Comparison of ENCODE assay signal across 8 mouse cellular contexts in the genomic region with DNA sequence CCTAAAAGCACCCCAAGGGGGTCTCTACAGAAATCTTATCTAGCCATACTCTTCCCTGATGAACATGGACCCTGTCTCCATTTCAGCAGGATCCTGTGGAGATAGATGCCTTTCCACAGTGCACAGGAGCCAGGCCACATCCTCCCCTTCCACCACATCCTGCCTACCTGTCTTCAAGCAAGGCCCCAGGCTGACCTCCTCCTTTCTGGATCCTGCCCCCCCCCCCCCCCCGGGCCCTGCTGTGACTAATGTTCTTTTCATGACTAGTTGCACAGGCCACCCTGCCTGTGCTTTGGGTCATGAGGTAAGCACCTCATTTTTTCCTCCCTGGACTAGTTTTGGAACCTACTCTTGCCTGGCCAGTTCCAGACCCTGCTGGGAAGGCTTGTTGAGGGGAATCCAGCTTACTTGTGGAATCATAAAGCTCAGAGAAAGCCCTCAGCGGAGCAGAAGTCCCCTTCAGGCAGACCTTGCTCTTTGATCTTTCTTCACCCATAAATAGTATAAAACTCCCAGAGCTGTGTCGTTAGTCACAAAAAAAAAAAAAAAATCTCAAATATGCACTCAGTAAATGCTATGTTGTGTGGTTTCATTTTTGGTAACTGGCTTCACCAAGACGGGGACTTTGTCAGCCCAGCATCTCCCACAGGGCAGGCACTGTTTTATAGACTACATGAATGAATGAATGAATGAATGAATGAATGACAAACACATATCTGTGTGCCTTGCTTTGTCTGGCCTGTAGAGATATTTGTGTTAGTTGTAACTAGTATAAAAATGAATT. TPM values are rescaled to one million over a fixed set of nuclear protein-coding genes. Genes with fewer than 3 reads are reported as not detected.
DNase-seq lines count a peak whose midpoint lies in the region; ATAC-seq lines count a peak whose summit lies in the region.

No protein-coding gene starts in this region.

- DNase-seq in kidney, postnatal 10 days, result peak; percentile 17
- no peak for DNase-seq in kidney, adult 18-20 months
- DNase-seq in embryonic facial prominence, embryonic 10.5 days (ENCODE audit: low spot score), result no peak
- DNase-seq in naive thymus-derived CD4-positive, alpha-beta T cell, adult 2 months (ENCODE audit: low read depth), result peak; percentile 79
- no peak for DNase-seq in yolk sac, embryonic 10.5 days (ENCODE audit: low spot score)
- DNase-seq in retina, embryonic 14.5 days (ENCODE audit: low spot score), result no peak
- DNase-seq in embryo, embryonic 9.5 days (ENCODE audit: extremely low spot score), result no peak

- 66% methylated on average over 4 of the region's 4 CpGs for WGBS in embryonic facial prominence, embryonic 10.5 days

- H3K4me3 ChIP-seq in embryonic facial prominence, embryonic 10.5 days, result peak overlapping the region; percentile 71

- no peak overlapping the region for H3K27ac ChIP-seq in embryonic facial prominence, embryonic 10.5 days (replicated peaks)

- no peaks in the 10 kb centered on the region for H3K9me3 ChIP-seq in embryonic facial prominence, embryonic 10.5 days

- H3K36me3 ChIP-seq in embryonic facial prominence, embryonic 10.5 days (replicated peaks), result no peaks in the 10 kb centered on the region

- H3K4me1 ChIP-seq in embryonic facial prominence, embryonic 10.5 days, result peaks cover 65% of the 10 kb centered on the region

- peaks cover 29% of the 10 kb centered on the region for H3K27me3 ChIP-seq in embryonic facial prominence, embryonic 10.5 days (replicated peaks; ENCODE audit: low read depth, poor library complexity, severe bottlenecking)

- peak; percentile 20 for ATAC-seq in inflammation-experienced regulatory T-cells, adult 6 months

RNA-seq across cellular contexts. Expression of a gene that starts 1.3 kb away (rescaled TPM):
- 34.0 and 35.9 TPM in 2 replicates for polyA plus RNA-seq in embryonic facial prominence, embryonic 10.5 days (2016; fragmentation: Nextera tagmentation; extraction: Ambion mirVana)
- 100 to 1,000 TPM in 1 of 3 experiments, 10 to 100 TPM in 2; 59.1 to 111 (median 64.1) TPM for polyA plus RNA-seq in inflammation-experienced regulatory T-cells, adult 6 months (2017; shearing (Covaris generic))

RNA-seq across cellular contexts. Expression of a gene that starts 19.6 kb away (rescaled TPM):
- polyA plus RNA-seq in embryonic facial prominence, embryonic 10.5 days (2016; fragmentation: Nextera tagmentation; extraction: Ambion mirVana), result 0.20 and 0.80 TPM in 2 replicates
- under 1 TPM in 1 of 3 experiments, not detected in 2; 0.97 TPM for polyA plus RNA-seq in inflammation-experienced regulatory T-cells, adult 6 months (2017; shearing (Covaris generic))

RNA-seq across cellular contexts. Expression of a gene that starts 22.9 kb away (rescaled TPM):
- 0.35 and 0.69 TPM in 2 replicates for polyA plus RNA-seq in embryonic facial prominence, embryonic 10.5 days (2016; fragmentation: Nextera tagmentation; extraction: Ambion mirVana)
- polyA plus RNA-seq in inflammation-experienced regulatory T-cells, adult 6 months (2017; shearing (Covaris generic)), result 1 to 10 TPM in 1 of 3 experiments, under 1 TPM in 1, not detected in 1; 0.56 to 1.3 TPM

RNA-seq across cellular contexts. Expression of a gene that starts 50.9 kb away (rescaled TPM):
- polyA plus RNA-seq in embryonic facial prominence, embryonic 10.5 days (2016; fragmentation: Nextera tagmentation; extraction: Ambion mirVana), result 41.3 and 42.5 TPM in 2 replicates
- 10 to 100 TPM; 14.7 to 26.1 (median 15.3) TPM for polyA plus RNA-seq in inflammation-experienced regulatory T-cells, adult 6 months (2017; shearing (Covaris generic))

Comparison
In these comparisons a context has a peak if more than half of its experiments do, and no peak if none do; other contexts are left out.
1. DNase-seq: peak in kidney, postnatal 10 days (single experiment) and naive thymus-derived CD4-positive, alpha-beta T cell, adult 2 months (single experiment); none in kidney, adult 18-20 months (single experiment), embryonic facial prominence, embryonic 10.5 days (single experiment), yolk sac, embryonic 10.5 days (single experiment), retina, embryonic 14.5 days (single experiment) and embryo, embryonic 9.5 days (single experiment).